Mouse (Mus musculus) gastrocnemius, postnatal 14 days (tissue): ENCODE measurements around the gene Iqcf1. TPM values are rescaled to one million over a fixed set of nuclear protein-coding genes. Genes with fewer than 3 reads are reported as not detected.

Experiments
- total RNA-seq, 2 experiments: library from RNA; stranded (reverse); gene quantifications; 2 replicates each; pipeline ENCODE4 v1.2.3; 2021

Gene Iqcf1
- total RNA-seq, 2 experiments from 2014 or later = not detected

Other genes starting within 250 kb of the Iqcf1 start
- 1 to 10 TPM; 1.8 to 2.5 TPM for gene Poc1a, start 218.9 kb upstream of the Iqcf1 start, total RNA-seq
- 10 to 100 TPM; 13.9 to 17.6 TPM for gene Dusp7, start 131.3 kb upstream of the Iqcf1 start, total RNA-seq
- gene Rpl29, start 70.5 kb upstream of the Iqcf1 start, total RNA-seq = 100 to 1,000 TPM; 350 to 424 TPM
- gene Acy1, start 61.6 kb upstream of the Iqcf1 start, total RNA-seq = 10 to 100 TPM in 1 of 2 experiments, 1 to 10 TPM in 1; 8.4 to 10.9 TPM
- 1 to 10 TPM; 4.6 to 6.5 TPM for gene Abhd14b, start 52.5 kb upstream of the Iqcf1 start, total RNA-seq
- 10 to 100 TPM; 13.3 to 16.0 TPM for gene Abhd14a, start 52.3 kb upstream of the Iqcf1 start, total RNA-seq
- 10 to 100 TPM; 47.6 to 48.7 TPM for gene Pcbp4, start 46.7 kb upstream of the Iqcf1 start, total RNA-seq
- under 1 TPM; 0.16 to 0.33 TPM for gene Gpr62, start 34.0 kb upstream of the Iqcf1 start, total RNA-seq
- 10 to 100 TPM; 12.6 to 18.4 TPM for gene Rrp9, start 24.0 kb upstream of the Iqcf1 start, total RNA-seq
- 10 to 100 TPM; 64.1 to 76.2 TPM for gene Parp3, start 23.0 kb upstream of the Iqcf1 start, total RNA-seq
- gene Iqcf5, start 14.6 kb downstream of the Iqcf1 start, total RNA-seq = not detected
- gene Iqcf3, start 61.7 kb downstream of the Iqcf1 start, total RNA-seq = not detected
- gene Iqcf4, start 71.0 kb downstream of the Iqcf1 start, total RNA-seq = not detected
- not detected for gene Iqcf6, start 126.6 kb downstream of the Iqcf1 start, total RNA-seq
- gene Grm2, start 156.1 kb downstream of the Iqcf1 start, total RNA-seq = not detected
- gene Tex264, start 186.0 kb downstream of the Iqcf1 start, total RNA-seq = 10 to 100 TPM; 17.3 to 20.6 TPM